Mouse (Mus musculus) limb, embryonic 14.5 days (tissue): Measurements from ENCODE around the gene Srsf2. TPM values are rescaled to one million over a fixed set of nuclear protein-coding genes. Genes with fewer than 3 reads are reported as not detected.
"Not testable (repeated sequence)": the region's sequence is repeated elsewhere in the genome, so short reads cannot be mapped to it uniquely, and the experiment has no call there.

Experiments used
- ATAC-seq: fragments of 200-750 bp; cut with Nextera tagmentation; 2 replicates; pipeline ENCODE4 v1.8.0; 2017; ENCODE audit warnings: low read depth, moderate number of reproducible peaks, moderate TSS enrichment; ENCODE audit not compliant: low FRiP score
- DNase-seq: peaks from one replicate; pipeline ENCODE4 v3.0.0-alpha.2; 2015; ENCODE audit warnings: low spot score
- H3K27ac ChIP-seq: fragments of 300-500 bp; sonication (generic); replicated peaks from 2 replicates; pipeline ENCODE4 v1.5.1; 2014; ENCODE audit warnings: low read depth, mild to moderate bottlenecking, low read length, moderate library complexity, mixed read lengths
- H3K27me3 ChIP-seq: fragments of 300-500 bp; sonication (generic); 2 replicates; pipeline ENCODE4 v1.6.1; 2014; ENCODE audit warnings: low read length, mixed read lengths; ENCODE audit not compliant: control insufficient read depth, insufficient read depth
- H3K36me3 ChIP-seq: fragments of 300-500 bp; sonication (generic); 2 replicates; pipeline ENCODE4 v1.6.1; 2014; ENCODE audit warnings: mild to moderate bottlenecking, low read length, moderate library complexity, mixed read lengths; ENCODE audit not compliant: control insufficient read depth, insufficient read depth
- H3K4me1 ChIP-seq: fragments of 300-500 bp; sonication (generic); 2 replicates; pipeline ENCODE4 v1.6.1; 2014; ENCODE audit warnings: antibody characterized with exemption, low read length, mixed read lengths; ENCODE audit not compliant: control insufficient read depth, insufficient read depth
- H3K4me2 ChIP-seq: fragments of 300-500 bp; sonication (generic); replicated peaks from 2 replicates; pipeline ENCODE4 v1.6.1; 2014; ENCODE audit warnings: low read depth, mild to moderate bottlenecking, low read length, moderate library complexity; ENCODE audit not compliant: severe bottlenecking
- H3K4me3 ChIP-seq: fragments of 300-500 bp; sonication (generic); replicated peaks from 2 replicates; pipeline ENCODE4 v1.5.1; 2014; ENCODE audit warnings: low read length
- H3K9ac ChIP-seq: fragments of 300-500 bp; sonication (generic); 2 replicates; pipeline ENCODE4 v1.6.1; 2014; ENCODE audit warnings: mild to moderate bottlenecking, low read depth, low read length, moderate library complexity; ENCODE audit not compliant: severe bottlenecking
- H3K9me3 ChIP-seq: fragments of 300-500 bp; sonication (generic); 2 replicates; pipeline ENCODE4 v1.6.1; 2016; ENCODE audit warnings: low read length; ENCODE audit not compliant: control insufficient read depth
- POLR2A ChIP-seq: fragments of 200-500 bp; IDR thresholded peaks from 2 replicates; pipeline ENCODE4 v1.8.0; 2012; ENCODE audit warnings: inconsistent platforms, mild to moderate bottlenecking, moderate library complexity, borderline replicate concordance; ENCODE audit not compliant: insufficient read depth, insufficient read length; ENCODE audit errors: extremely low read depth
- WGBS: fragments of 180-500 bp; shearing (Covaris S2); extraction: QIAGEN DNeasy Blood & Tissue Kit; methylation state at CpG from one replicate; pipeline ENCODE4 v1.1.7; 2014; 5-methylcytosine and 5-hydroxymethylcytosine counted together
- polyA plus RNA-seq, 2 experiments: library from polyadenylated mRNA; depleted of rRNA in 1 of 2; stranded (reverse) in 1 of 2; unstranded in 1 of 2; fragments of >200 nt; fragmentation: Nextera tagmentation in 1 of 2; extraction: Ambion mirVana in 1 of 2; gene quantifications; 2 replicates each; pipeline versions ENCODE4 v1.2.1 to v1.2.3; 2012 to 2014

Gene Srsf2
- polyA plus RNA-seq, 2 experiments: 776 to 791 TPM

- H3K4me2 ChIP-seq: peak overlapping the region; percentile 89
- 40% methylated on average over 17 of the region's 17 CpGs for WGBS
- ATAC-seq: no peak; the same call in 1 of the 2 replicates
- no peak for DNase-seq
- no peak for TF ChIP-seq POLR2A
- peak overlapping the region; percentile 78 for H3K9ac ChIP-seq
- peaks cover 7% of the 10 kb centered on the region for H3K36me3 ChIP-seq
- no peaks in the 10 kb centered on the region for H3K9me3 ChIP-seq
- peak overlapping the region; percentile 69 for H3K4me3 ChIP-seq
- H3K27me3 ChIP-seq: no peaks in the 10 kb centered on the region
- peaks cover 14% of the 10 kb centered on the region; the same call in 1 of the 2 replicates for H3K4me1 ChIP-seq
- no peak overlapping the region for H3K27ac ChIP-seq
Observed at GRCm38 (mm10) chr11:116826550-116827504, 26.1 kb downstream of the Srsf2 start.

GRCm38 (mm10) chr11:116825230-116825629, 27.7 kb downstream of the Srsf2 start:
- no peak overlapping the region for H3K9ac ChIP-seq
- ATAC-seq: no peak
- no peak overlapping the region for H3K27ac ChIP-seq
- DNase-seq: no peak
- TF ChIP-seq POLR2A: no peak
- peaks cover 14% of the 10 kb centered on the region; the same call in 1 of the 2 replicates for H3K4me1 ChIP-seq
- H3K27me3 ChIP-seq: no peaks in the 10 kb centered on the region
- H3K36me3 ChIP-seq: no peaks in the 10 kb centered on the region
- H3K4me2 ChIP-seq: no peak overlapping the region
- WGBS: 44% methylated on average over 3 of the region's 5 CpGs
- H3K9me3 ChIP-seq: no peaks in the 10 kb centered on the region
- H3K4me3 ChIP-seq: no peak overlapping the region

- not testable (repeated sequence) for ATAC-seq, H3K36me3 ChIP-seq, H3K27ac ChIP-seq, H3K9ac ChIP-seq, H3K4me3 ChIP-seq, H3K4me2 ChIP-seq, DNase-seq, H3K9me3 ChIP-seq, H3K27me3 ChIP-seq
- 97% methylated on average over 10 of the region's 10 CpGs for WGBS
- peaks cover 17% of the 10 kb centered on the region; the same call in 1 of the 2 replicates for H3K4me1 ChIP-seq
Observed at GRCm38 (mm10) chr11:116823885-116824284, 29.0 kb downstream of the Srsf2 start.

GRCm38 (mm10) chr11:116823255-116823654, 29.6 kb downstream of the Srsf2 start:
- ATAC-seq (no peak), DNase-seq (no peak)
- no peak overlapping the region for H3K4me3 ChIP-seq
- no peak overlapping the region for H3K9ac ChIP-seq
- H3K9me3 ChIP-seq: no peaks in the 10 kb centered on the region
- no peak for TF ChIP-seq POLR2A
- H3K27me3 ChIP-seq: no peaks in the 10 kb centered on the region
- peaks cover 19% of the 10 kb centered on the region; the same call in 1 of the 2 replicates for H3K4me1 ChIP-seq
- WGBS: 100% methylated on average over 2 of the region's 2 CpGs
- H3K36me3 ChIP-seq: no peaks in the 10 kb centered on the region
- H3K4me2 ChIP-seq: no peak overlapping the region
- no peak overlapping the region for H3K27ac ChIP-seq

- H3K4me1 ChIP-seq: peaks cover 17% of the 10 kb centered on the region; the same call in 1 of the 2 replicates
Observed at GRCm38 (mm10) chr11:116822626-116823025, 30.3 kb downstream of the Srsf2 start.

More at GRCm38 (mm10) chr11:116822626-116823025, 30.3 kb downstream of the Srsf2 start:
- Histone ChIP-seq H3K9ac (no peak overlapping the region), H3K27ac (no peak overlapping the region), H3K4me3 (no peak overlapping the region), H3K36me3 (no peaks in the 10 kb centered on the region), H3K9me3 (no peaks in the 10 kb centered on the region), H3K27me3 (no peaks in the 10 kb centered on the region), H3K4me2 (no peak overlapping the region)
- TF ChIP-seq POLR2A: no peak
- 88% methylated on average over 10 of the region's 10 CpGs for WGBS
- ATAC-seq (no peak), DNase-seq (no peak)
